Mouse (Mus musculus): ENCODE data around the gene Klc1. TPM values are rescaled to one million over a fixed set of nuclear protein-coding genes. Genes with fewer than 3 reads are reported as not detected.
A peak's percentile ranks its signal among the peaks of the same experiment; 100 is the strongest.

The Klc1 gene
- polyA plus RNA-seq, 1 experiment = 599 TPM

- DNase-seq (ENCODE audit: low read depth) = no peak
- TF ChIP-seq POLR2A (IDR thresholded peaks at IDR 0.05; ENCODE audit: borderline replicate concordance, extremely low read depth, insufficient read depth, insufficient read length, poor library complexity, severe bottlenecking) (no peak), CTCF (IDR thresholded peaks at IDR 0.05; ENCODE audit: borderline replicate concordance, extremely low read depth, insufficient read depth, insufficient read length) (no peak)
Measured at GRCm38 (mm10) chr12:111760306-111760908, 1.8 kb downstream of the Klc1 start.

- DNase-seq (ENCODE audit: low read depth) = no peak
- TF ChIP-seq POLR2A (IDR thresholded peaks at IDR 0.05; ENCODE audit: borderline replicate concordance, extremely low read depth, insufficient read depth, insufficient read length, poor library complexity, severe bottlenecking) = no peak
- TF ChIP-seq CTCF (IDR thresholded peaks at IDR 0.05; ENCODE audit: borderline replicate concordance, extremely low read depth, insufficient read depth, insufficient read length) = no peak
Measured at GRCm38 (mm10) chr12:111762620-111763280, 4.1 kb downstream of the Klc1 start.

- DNase-seq (ENCODE audit: low read depth) = no peak
- no peak for TF ChIP-seq POLR2A (IDR thresholded peaks at IDR 0.05; ENCODE audit: borderline replicate concordance, extremely low read depth, insufficient read depth, insufficient read length, poor library complexity, severe bottlenecking)
- no peak for TF ChIP-seq CTCF (IDR thresholded peaks at IDR 0.05; ENCODE audit: borderline replicate concordance, extremely low read depth, insufficient read depth, insufficient read length)
Measured at GRCm38 (mm10) chr12:111766313-111767236, 7.9 kb downstream of the Klc1 start.

- TF ChIP-seq POLR2A (IDR thresholded peaks at IDR 0.05; ENCODE audit: borderline replicate concordance, extremely low read depth, insufficient read depth, insufficient read length, poor library complexity, severe bottlenecking) (no peak), CTCF (IDR thresholded peaks at IDR 0.05; ENCODE audit: borderline replicate concordance, extremely low read depth, insufficient read depth, insufficient read length) (no peak)
- DNase-seq (ENCODE audit: low read depth) = no peak
Measured at GRCm38 (mm10) chr12:111768322-111768928, 9.8 kb downstream of the Klc1 start.

- peak; percentile 91 for DNase-seq (ENCODE audit: low read depth)
- peak; percentile 38; the same call in 1 of the 2 replicates for TF ChIP-seq CTCF (IDR thresholded peaks at IDR 0.05; ENCODE audit: borderline replicate concordance, extremely low read depth, insufficient read depth, insufficient read length)
- no peak for TF ChIP-seq POLR2A (IDR thresholded peaks at IDR 0.05; ENCODE audit: borderline replicate concordance, extremely low read depth, insufficient read depth, insufficient read length, poor library complexity, severe bottlenecking)
Measured at GRCm38 (mm10) chr12:111769306-111769705, 10.7 kb downstream of the Klc1 start.

GRCm38 (mm10) chr12:111769816-111770577 lies 11.3 kb downstream of the Klc1 start:
- peak; percentile 25 for DNase-seq (ENCODE audit: low read depth)
- TF ChIP-seq CTCF (IDR thresholded peaks at IDR 0.05; ENCODE audit: borderline replicate concordance, extremely low read depth, insufficient read depth, insufficient read length) (no peak), POLR2A (IDR thresholded peaks at IDR 0.05; ENCODE audit: borderline replicate concordance, extremely low read depth, insufficient read depth, insufficient read length, poor library complexity, severe bottlenecking) (no peak)

GRCm38 (mm10) chr12:111770651-111771050 lies 12.0 kb downstream of the Klc1 start:
- no peak for DNase-seq (ENCODE audit: low read depth)
- TF ChIP-seq POLR2A (IDR thresholded peaks at IDR 0.05; ENCODE audit: borderline replicate concordance, extremely low read depth, insufficient read depth, insufficient read length, poor library complexity, severe bottlenecking) (no peak), CTCF (IDR thresholded peaks at IDR 0.05; ENCODE audit: borderline replicate concordance, extremely low read depth, insufficient read depth, insufficient read length) (no peak)

- DNase-seq (ENCODE audit: low read depth) = no peak
- no peak for TF ChIP-seq POLR2A (IDR thresholded peaks at IDR 0.05; ENCODE audit: borderline replicate concordance, extremely low read depth, insufficient read depth, insufficient read length, poor library complexity, severe bottlenecking)
- TF ChIP-seq CTCF (IDR thresholded peaks at IDR 0.05; ENCODE audit: borderline replicate concordance, extremely low read depth, insufficient read depth, insufficient read length) = no peak
Measured at GRCm38 (mm10) chr12:111774156-111774555, 15.5 kb downstream of the Klc1 start.

GRCm38 (mm10) chr12:111774845-111775244 lies 16.2 kb downstream of the Klc1 start:
- TF ChIP-seq POLR2A (IDR thresholded peaks at IDR 0.05; ENCODE audit: borderline replicate concordance, extremely low read depth, insufficient read depth, insufficient read length, poor library complexity, severe bottlenecking) (no peak), CTCF (IDR thresholded peaks at IDR 0.05; ENCODE audit: borderline replicate concordance, extremely low read depth, insufficient read depth, insufficient read length) (no peak)
- DNase-seq (ENCODE audit: low read depth) = no peak

- TF ChIP-seq POLR2A (IDR thresholded peaks at IDR 0.05; ENCODE audit: borderline replicate concordance, extremely low read depth, insufficient read depth, insufficient read length, poor library complexity, severe bottlenecking) = no peak
- TF ChIP-seq CTCF (IDR thresholded peaks at IDR 0.05; ENCODE audit: borderline replicate concordance, extremely low read depth, insufficient read depth, insufficient read length) = no peak
- DNase-seq (ENCODE audit: low read depth) = no peak
Measured at GRCm38 (mm10) chr12:111777919-111778318, 19.3 kb downstream of the Klc1 start.

All from brain, embryonic 14.5 days (tissue).